Mouse (Mus musculus): Measurements from ENCODE around the gene Vmn1r132.
"Not testable (repeated sequence)": the region's sequence is repeated elsewhere in the genome, so short reads cannot be mapped to it uniquely, and the experiment has no call there.

Gene Vmn1r132

DNA sequence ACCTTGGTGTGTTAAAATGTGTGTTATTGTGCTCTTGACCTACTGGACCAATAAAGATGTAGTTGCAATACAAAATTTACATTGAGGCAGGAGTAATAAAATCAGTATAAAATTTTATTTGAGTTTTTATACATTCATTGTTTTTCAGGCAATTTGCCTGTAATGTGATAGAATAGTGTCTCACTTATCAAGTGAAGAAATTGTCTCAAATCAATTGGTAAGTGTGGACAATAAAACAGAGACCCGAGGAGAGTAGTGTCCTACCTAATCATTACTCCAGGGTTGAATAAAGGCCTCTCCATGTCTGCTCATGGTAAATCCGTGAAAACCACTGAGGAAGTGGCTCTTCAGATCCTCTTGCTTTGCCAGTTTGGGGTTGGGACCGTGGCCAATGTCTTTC, at the start of gene Vmn1r132:
Vmn1r132 (plus strand) TSS at position 301 of the 400 bp plus-strand sequence.
- DNase-seq (ENCODE audit: low spot score) = not testable (repeated sequence)

Measured in MN1 (cell line).